Mouse (Mus musculus) intestine, embryonic 14.5 days (tissue): Measurements from ENCODE around the gene Laptm5. TPM values are rescaled to one million over a fixed set of nuclear protein-coding genes. Genes with fewer than 3 reads are reported as not detected.

Source experiments
- ATAC-seq: fragments of 200-750 bp; cut with Nextera tagmentation; replicated peaks from 2 replicates; pipeline ENCODE4 v1.8.0; 2017; ENCODE audit warnings: low read depth, moderate number of reproducible peaks, moderate TSS enrichment, moderate library complexity; ENCODE audit not compliant: low FRiP score, low TSS enrichment
- DNase-seq: peaks from one replicate; pipeline ENCODE4 v3.0.0-alpha.2; 2018; ENCODE audit warnings: low spot score
- H3K27ac ChIP-seq: fragments of 300-500 bp; sonication (generic); 2 replicates; pipeline ENCODE4 v1.5.1; 2014; ENCODE audit warnings: low read depth, mild to moderate bottlenecking, control low read depth
- H3K27me3 ChIP-seq: fragments of 300-500 bp; sonication (generic); replicated peaks from 2 replicates; pipeline ENCODE4 v1.6.1; 2014; ENCODE audit warnings: low read length, control low read depth; ENCODE audit not compliant: control insufficient read depth, insufficient read depth
- H3K36me3 ChIP-seq: fragments of 300-500 bp; sonication (generic); 2 replicates; pipeline ENCODE4 v1.6.1; 2014; ENCODE audit warnings: low read length, control low read depth; ENCODE audit not compliant: control insufficient read depth, insufficient read depth
- H3K4me1 ChIP-seq: fragments of 300-500 bp; sonication (generic); replicated peaks from 2 replicates; pipeline ENCODE4 v1.6.1; 2014; ENCODE audit warnings: low read length, control low read depth, mixed read lengths; ENCODE audit not compliant: control insufficient read depth, insufficient read depth
- H3K4me2 ChIP-seq: fragments of 300-500 bp; sonication (generic); 2 replicates; pipeline ENCODE4 v1.6.1; 2014; ENCODE audit warnings: low read length
- H3K4me3 ChIP-seq: fragments of 300-500 bp; sonication (generic); 2 replicates; pipeline ENCODE4 v1.5.1; 2014; ENCODE audit warnings: low read depth, low read length, control low read depth, mixed read lengths
- H3K9ac ChIP-seq: fragments of 300-500 bp; sonication (generic); 2 replicates; pipeline ENCODE4 v1.6.1; 2014; ENCODE audit warnings: mild to moderate bottlenecking, low read length
- H3K9me3 ChIP-seq: fragments of 300-500 bp; sonication (generic); 2 replicates; pipeline ENCODE4 v1.6.1; 2016; ENCODE audit warnings: low read length, control low read depth; ENCODE audit not compliant: control insufficient read depth
- WGBS: fragments of 180-500 bp; shearing (Covaris S2); extraction: QIAGEN DNeasy Blood & Tissue Kit; methylation state at CpG from one replicate; pipeline ENCODE4 v1.1.7; 2014; 5-methylcytosine and 5-hydroxymethylcytosine counted together
- polyA plus RNA-seq: library from polyadenylated mRNA; unstranded; fragments of >200 nt; fragmentation: Nextera tagmentation; extraction: Ambion mirVana; gene quantifications from 2 replicates; pipeline ENCODE4 v1.2.1, GENCODE M21; 2014

The Laptm5 gene
- polyA plus RNA-seq, 1 experiment from 2014 or later, result 40.6 TPM

- Histone ChIP-seq H3K27me3 (no peaks in the 10 kb centered on the region), H3K4me2 (no peak overlapping the region), H3K9me3 (no peaks in the 10 kb centered on the region), H3K36me3 (no peaks in the 10 kb centered on the region), H3K4me3 (no peak overlapping the region), H3K9ac (no peak overlapping the region), H3K4me1 (peaks cover 8% of the 10 kb centered on the region; the same call in 1 of the 2 replicates), H3K27ac (no peak overlapping the region)
- ATAC-seq, result no peak
- 37% methylated on average over 7 of the region's 7 CpGs for WGBS
- no peak for DNase-seq
Measured at GRCm38 (mm10) chr4:130900746-130901145, 12.2 kb upstream of the Laptm5 start.

- no peak overlapping the region for H3K4me3 ChIP-seq
- WGBS, result 37% methylated on average over 8 of the region's 8 CpGs
- no peak for DNase-seq
- H3K27me3 ChIP-seq, result no peaks in the 10 kb centered on the region
- ATAC-seq, result no peak
- no peak overlapping the region for H3K4me2 ChIP-seq
- H3K4me1 ChIP-seq, result peaks cover 8% of the 10 kb centered on the region; the same call in 1 of the 2 replicates
- H3K36me3 ChIP-seq, result no peaks in the 10 kb centered on the region
- H3K27ac ChIP-seq, result no peak overlapping the region
- H3K9me3 ChIP-seq, result no peaks in the 10 kb centered on the region
- no peak overlapping the region for H3K9ac ChIP-seq
Measured at GRCm38 (mm10) chr4:130902289-130902781, 10.6 kb upstream of the Laptm5 start.

- Histone ChIP-seq H3K4me1 (peaks cover 8% of the 10 kb centered on the region; the same call in 1 of the 2 replicates), H3K27me3 (no peaks in the 10 kb centered on the region), H3K4me2 (no peak overlapping the region), H3K9me3 (no peaks in the 10 kb centered on the region), H3K27ac (no peak overlapping the region), H3K4me3 (no peak overlapping the region), H3K36me3 (no peaks in the 10 kb centered on the region), H3K9ac (no peak overlapping the region)
- DNase-seq (no peak), ATAC-seq (no peak)
- 72% methylated on average over 7 of the region's 7 CpGs for WGBS
Measured at GRCm38 (mm10) chr4:130905025-130905424, 7.9 kb upstream of the Laptm5 start.

GRCm38 (mm10) chr4:130905882-130906281 is 7.0 kb upstream of the Laptm5 start:
- Histone ChIP-seq H3K36me3 (no peaks in the 10 kb centered on the region), H3K27ac (no peak overlapping the region), H3K4me3 (no peak overlapping the region), H3K9me3 (no peaks in the 10 kb centered on the region), H3K27me3 (no peaks in the 10 kb centered on the region), H3K4me1 (peaks cover 5% of the 10 kb centered on the region; the same call in 1 of the 2 replicates), H3K4me2 (no peak overlapping the region), H3K9ac (no peak overlapping the region)
- WGBS, result 85% methylated on average over 6 of the region's 6 CpGs
- ATAC-seq (no peak), DNase-seq (no peak)

- ATAC-seq (no peak), DNase-seq (no peak)
- H3K9me3 ChIP-seq, result no peaks in the 10 kb centered on the region
- no peaks in the 10 kb centered on the region for H3K36me3 ChIP-seq
- H3K9ac ChIP-seq, result no peak overlapping the region
- 36% methylated on average over 8 of the region's 8 CpGs for WGBS
- H3K4me3 ChIP-seq, result no peak overlapping the region
- H3K27ac ChIP-seq, result no peak overlapping the region
- peaks cover 5% of the 10 kb centered on the region; the same call in 1 of the 2 replicates for H3K4me1 ChIP-seq
- no peaks in the 10 kb centered on the region for H3K27me3 ChIP-seq
- H3K4me2 ChIP-seq, result no peak overlapping the region
Measured at GRCm38 (mm10) chr4:130906296-130906695, 6.6 kb upstream of the Laptm5 start.

GRCm38 (mm10) chr4:130907200-130908069 is 5.5 kb upstream of the Laptm5 start:
- H3K36me3 ChIP-seq, result no peaks in the 10 kb centered on the region
- DNase-seq, result no peak
- no peak overlapping the region for H3K9ac ChIP-seq
- no peak overlapping the region for H3K4me3 ChIP-seq
- WGBS, result 82% methylated on average over 19 of the region's 19 CpGs
- ATAC-seq, result no peak
- H3K27ac ChIP-seq, result no peak overlapping the region
- no peaks in the 10 kb centered on the region for H3K27me3 ChIP-seq
- H3K4me2 ChIP-seq, result no peak overlapping the region
- H3K9me3 ChIP-seq, result no peaks in the 10 kb centered on the region
- no peaks in the 10 kb centered on the region for H3K4me1 ChIP-seq

GRCm38 (mm10) chr4:130908133-130908532 is 4.8 kb upstream of the Laptm5 start:
- no peak overlapping the region for H3K27ac ChIP-seq
- ATAC-seq, result no peak
- 94% methylated on average over 10 of the region's 10 CpGs for WGBS

GRCm38 (mm10) chr4:130909167-130909874 is 3.6 kb upstream of the Laptm5 start:
- no peak overlapping the region for H3K4me3 ChIP-seq
- ATAC-seq (no peak), DNase-seq (no peak)
- no peaks in the 10 kb centered on the region for H3K9me3 ChIP-seq
- no peak overlapping the region for H3K27ac ChIP-seq
- H3K36me3 ChIP-seq, result no peaks in the 10 kb centered on the region
- H3K9ac ChIP-seq, result no peak overlapping the region
- WGBS, result 64% methylated on average over 17 of the region's 17 CpGs
- no peaks in the 10 kb centered on the region for H3K27me3 ChIP-seq
- H3K4me1 ChIP-seq, result no peaks in the 10 kb centered on the region
- H3K4me2 ChIP-seq, result no peak overlapping the region

More at GRCm38 (mm10) chr4:130908133-130908532, 4.8 kb upstream of the Laptm5 start:
- Histone ChIP-seq H3K9ac (no peak overlapping the region), H3K4me3 (no peak overlapping the region), H3K4me1 (no peaks in the 10 kb centered on the region), H3K9me3 (no peaks in the 10 kb centered on the region), H3K27me3 (no peaks in the 10 kb centered on the region), H3K36me3 (no peaks in the 10 kb centered on the region), H3K4me2 (no peak overlapping the region)
- no peak for DNase-seq
